Mouse (Mus musculus) cerebellum, adult 11-12 months (tissue): ENCODE data around the gene Hist2h3c1.
"Not testable (repeated sequence)": the region's sequence is repeated elsewhere in the genome, so short reads cannot be mapped to it uniquely, and the experiment has no call there.

Source experiments
- DNase-seq: peaks from one replicate; pipeline ENCODE4 v3.0.0; 2022

Hist2h3c1 gene

DNA sequence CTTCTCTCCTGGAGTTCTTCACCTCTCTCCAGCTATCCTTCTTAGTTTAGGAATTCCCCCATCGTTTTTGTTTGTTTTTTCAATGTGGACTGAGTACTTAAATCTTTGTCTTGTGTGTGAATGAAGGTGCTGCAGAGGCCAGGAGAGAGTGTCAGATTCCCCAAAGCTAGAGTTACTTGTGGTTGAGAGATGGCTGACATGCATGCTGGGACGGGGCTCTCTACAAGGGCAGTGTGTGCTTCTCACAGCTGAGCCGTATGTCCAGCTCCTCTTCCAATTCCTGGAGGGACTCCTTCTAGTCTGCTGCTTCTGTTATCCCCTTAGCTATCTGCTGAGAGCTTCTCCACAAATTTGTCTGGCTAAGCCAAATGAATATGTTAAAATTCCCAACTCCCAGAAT lies 10.6 kb upstream of the Hist2h3c1 start:
- no peak for DNase-seq

DNA sequence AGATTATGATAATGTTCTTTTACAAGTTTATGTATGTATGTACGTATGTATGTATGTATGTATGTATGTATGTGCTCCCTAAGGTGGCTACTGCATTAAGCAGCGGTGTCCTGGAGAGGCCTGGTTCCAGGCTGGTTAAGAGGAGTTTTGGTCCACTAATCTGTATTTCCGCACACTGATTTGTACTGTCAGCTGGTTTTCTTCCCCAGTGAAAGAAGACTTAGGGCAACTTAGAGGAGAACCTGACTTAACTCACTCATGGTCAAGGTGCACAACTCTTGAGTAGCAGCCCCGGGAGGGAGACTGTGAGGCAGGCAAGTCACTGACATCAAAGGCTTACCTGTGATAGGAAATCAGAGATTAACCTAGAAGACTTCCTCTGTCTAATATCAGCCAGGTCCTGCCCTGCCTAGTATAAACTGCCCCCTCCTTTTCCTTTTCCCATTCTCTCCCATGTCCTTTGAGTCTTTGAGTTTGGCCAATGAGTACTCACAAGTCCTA lies 9.6 kb upstream of the Hist2h3c1 start:
- DNase-seq: no peak

DNA sequence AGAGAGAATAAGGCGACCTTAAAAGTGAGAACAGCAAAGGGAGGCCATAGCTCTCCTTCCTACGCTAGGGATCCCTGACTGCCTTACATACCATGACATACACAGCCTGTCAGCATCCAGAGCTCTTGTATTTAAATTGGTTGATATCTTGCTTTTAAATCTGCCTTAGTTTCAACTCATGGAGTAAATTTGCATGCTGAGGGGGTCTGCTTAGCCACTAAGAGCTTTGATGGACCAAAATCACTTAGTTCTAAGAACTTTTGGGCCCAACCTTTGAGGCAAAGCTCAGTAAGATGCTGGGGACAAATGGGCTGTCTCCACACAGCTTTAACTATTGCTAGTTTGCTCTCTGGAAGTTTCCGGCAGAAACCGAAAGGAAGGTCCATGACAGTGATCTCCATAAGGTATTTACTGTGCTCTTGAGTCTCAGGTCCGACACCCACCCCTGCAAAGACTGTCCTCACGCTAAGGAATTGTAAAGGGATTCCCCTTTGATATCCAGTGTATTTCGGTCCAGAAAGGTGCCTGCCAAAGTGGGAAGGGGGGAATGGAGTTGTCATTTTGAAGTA lies 9.1 kb upstream of the Hist2h3c1 start:
- no peak for DNase-seq

DNA sequence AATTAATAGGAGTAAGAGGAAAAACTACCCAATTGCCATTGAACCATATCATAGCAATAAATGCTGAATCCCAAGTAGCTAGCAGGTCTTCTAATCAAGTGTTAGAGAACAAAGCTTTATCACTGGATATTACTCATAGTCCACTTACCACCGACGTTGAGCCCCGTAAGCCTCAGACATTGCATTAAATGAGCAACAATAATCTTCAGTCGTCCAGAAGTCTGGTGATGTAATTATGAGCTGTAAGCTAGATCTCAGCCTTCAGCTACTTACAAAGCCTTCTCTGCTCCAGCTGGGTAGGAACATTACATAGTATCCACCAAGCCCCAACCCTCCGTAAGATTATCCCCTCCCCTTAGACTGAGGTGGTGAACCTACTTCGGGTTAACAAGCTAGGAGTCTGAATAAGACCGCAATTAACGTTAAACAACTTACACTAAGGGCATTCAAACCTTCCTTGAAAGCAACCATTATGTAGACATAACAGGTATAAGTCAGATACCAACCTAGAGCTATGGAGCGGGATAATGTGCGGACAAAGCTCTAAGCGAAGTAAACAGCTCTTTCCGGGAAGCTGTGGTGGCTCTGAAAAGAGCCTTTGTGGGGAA lies 8.5 kb upstream of the Hist2h3c1 start:
- no peak for DNase-seq

DNA sequence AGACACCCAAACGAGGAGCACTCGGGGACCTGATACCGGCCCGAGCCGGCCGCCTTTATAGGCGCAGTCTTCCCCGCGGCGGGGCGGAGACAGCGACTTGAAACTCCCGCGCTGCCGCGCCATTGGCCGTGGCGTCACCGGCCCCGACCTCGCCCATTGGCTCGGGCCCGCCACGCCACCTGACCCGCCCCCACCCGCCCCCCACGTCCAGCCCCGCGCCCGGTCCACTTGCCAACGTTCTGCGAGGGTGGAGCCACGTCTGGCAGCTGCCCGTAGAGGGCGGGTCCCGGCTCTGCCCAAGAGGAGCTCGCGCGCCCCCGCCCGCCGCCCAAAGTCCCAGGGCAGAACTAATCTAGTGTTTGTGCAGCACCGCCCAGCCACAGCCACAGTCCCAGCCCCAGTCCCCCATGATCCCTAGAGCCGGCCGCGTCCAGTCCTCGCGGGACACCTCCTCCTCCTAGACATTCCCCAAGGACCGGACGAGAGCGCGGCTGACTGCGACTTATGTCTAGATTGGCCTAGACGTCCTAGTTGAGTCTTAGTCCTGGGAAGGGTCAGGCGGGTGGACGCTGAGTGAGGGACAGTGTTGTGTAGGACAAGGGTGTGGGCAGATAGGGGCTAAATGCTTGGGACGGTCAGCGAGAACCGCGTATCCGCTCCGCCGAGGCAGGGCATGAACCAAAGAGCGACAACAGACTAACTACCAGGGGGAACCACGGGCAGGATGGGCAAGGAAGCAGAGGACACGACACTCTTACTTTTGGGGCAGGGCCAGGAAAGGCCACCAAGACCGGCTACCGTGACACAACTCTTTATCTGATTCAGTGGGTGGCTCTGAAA lies 7.3 kb upstream of the Hist2h3c1 start, which contains the start of gene Hist2h3c2:
Gene Hist2h3c2 (minus strand): TSS at position 174 of the 840 bp plus-strand sequence.
- peak; percentile 73 for DNase-seq

DNA sequence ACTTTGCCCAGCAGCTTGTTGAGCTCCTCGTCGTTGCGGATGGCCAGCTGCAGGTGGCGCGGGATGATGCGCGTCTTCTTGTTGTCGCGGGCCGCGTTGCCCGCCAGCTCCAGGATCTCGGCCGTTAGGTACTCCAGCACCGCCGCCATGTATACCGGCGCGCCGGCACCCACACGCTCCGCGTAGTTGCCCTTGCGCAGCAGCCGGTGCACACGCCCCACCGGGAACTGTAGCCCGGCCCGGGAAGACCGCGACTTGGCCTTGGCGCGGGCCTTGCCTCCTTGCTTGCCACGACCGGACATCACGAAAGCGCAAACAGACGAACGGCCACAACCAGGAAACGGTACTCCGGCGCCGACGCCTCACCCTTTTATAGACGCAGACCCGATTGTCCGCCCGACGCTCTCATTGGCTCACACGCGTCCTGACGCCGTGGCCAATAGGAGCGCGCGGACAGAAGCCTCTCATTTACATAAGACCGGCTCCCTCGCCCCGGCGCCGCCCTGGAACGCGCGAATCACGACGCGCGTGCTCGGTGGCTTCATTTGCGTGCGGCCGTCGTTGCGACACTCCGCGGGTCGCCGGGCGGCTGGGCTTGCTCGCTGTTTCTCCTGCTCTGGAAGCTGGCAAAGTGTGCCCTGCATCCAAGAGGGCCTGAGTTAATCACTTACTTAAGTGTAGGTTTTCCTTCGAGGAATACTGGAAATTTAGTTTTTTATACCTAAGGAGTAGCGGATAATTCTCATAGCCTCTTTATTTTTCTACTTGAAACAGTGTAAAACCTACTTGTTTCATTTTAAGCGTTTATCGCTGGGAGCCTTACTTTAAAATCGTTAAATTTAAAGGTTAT lies 6.3 kb upstream of the Hist2h3c1 start, which contains the start of gene Hist2h2aa2:
Gene Hist2h2aa2 (minus strand): TSS at position 328 of the 850 bp plus-strand sequence.
- peak; percentile 96 for DNase-seq

DNA sequence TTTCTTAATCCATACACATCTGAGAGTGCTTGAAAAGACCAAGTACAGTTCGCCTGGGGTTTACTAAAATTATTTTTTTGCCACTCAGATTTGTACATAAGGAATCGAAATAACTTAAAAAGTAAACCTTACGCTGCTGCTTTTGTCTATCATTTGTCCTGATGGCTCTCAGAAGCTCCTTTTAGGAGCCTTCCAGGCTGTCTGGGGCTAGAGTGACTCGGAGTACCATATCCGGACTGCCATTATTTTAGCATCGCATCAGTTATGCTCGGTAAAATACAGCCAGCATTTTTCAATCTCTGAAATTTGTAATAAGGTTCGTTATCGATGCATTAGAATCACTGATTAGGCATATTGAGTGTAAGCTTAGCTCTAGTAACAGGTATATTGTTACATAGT lies 5.7 kb upstream of the Hist2h3c1 start:
- no peak for DNase-seq

DNA sequence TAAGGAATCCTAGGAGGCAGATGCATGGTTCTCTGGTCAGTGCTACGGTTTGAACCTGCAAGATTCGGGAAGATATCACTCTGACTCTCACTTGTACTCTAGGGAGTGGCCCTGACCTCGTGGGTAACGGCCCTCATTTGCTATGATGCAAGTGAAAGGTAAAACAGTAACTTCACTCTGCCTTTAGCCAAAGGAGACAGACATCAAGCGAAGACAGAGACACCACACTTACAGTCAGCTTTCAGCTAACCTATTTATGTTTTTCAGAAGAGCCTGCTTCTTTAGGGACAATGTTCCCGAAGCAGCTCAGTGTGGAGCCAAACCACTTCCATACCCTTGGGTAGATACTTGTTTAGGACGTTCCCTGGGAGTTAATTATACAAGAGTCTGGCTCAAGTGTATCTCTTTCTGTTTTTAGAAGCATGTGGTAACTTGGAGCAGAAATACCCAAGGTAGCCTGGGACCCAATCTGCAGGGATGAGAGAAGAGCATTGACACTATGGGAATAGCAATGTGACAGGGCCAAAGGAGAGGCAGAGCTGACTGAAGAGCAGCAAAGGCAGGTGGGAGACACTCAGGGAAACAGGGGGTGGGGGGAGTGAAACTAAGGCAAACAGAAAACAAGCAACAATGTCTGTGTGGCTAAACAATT lies 2.4 kb upstream of the Hist2h3c1 start:
- no peak for DNase-seq

DNA sequence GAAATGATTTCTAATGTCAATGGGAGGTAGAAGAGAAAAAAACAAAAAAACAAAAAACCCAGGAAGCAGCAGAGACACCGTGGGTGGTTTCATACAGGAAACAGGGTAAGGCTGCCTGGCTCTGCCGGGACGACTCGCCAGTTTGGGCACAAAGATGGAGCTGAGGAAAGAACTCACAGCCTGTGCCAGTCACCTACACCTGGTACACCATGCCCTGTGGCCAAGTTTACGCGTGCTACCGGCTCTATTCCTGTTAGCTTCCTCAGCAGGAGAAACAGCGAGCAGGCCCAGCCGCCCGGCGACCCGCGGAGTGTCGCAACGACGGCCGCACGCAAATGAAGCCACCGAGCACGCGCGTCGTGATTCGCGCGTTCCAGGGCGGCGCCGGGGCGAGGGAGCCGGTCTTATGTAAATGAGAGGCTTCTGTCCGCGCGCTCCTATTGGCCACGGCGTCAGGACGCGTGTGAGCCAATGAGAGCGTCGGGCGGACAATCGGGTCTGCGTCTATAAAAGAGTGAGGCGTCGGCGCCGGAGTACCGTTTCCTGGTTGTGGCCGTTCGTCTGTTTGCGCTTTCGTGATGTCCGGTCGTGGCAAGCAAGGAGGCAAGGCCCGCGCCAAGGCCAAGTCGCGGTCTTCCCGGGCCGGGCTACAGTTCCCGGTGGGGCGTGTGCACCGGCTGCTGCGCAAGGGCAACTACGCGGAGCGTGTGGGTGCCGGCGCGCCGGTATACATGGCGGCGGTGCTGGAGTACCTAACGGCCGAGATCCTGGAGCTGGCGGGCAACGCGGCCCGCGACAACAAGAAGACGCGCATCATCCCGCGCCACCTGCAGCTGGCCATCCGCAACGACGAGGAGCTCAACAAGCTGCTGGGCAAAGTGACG lies 1.2 kb upstream of the Hist2h3c1 start, which contains the start of gene Hist2h2aa1:
Gene Hist2h2aa1 (plus strand): TSS at position 495 of the 884 bp plus-strand sequence.
- DNase-seq: peak; percentile 94

DNA sequence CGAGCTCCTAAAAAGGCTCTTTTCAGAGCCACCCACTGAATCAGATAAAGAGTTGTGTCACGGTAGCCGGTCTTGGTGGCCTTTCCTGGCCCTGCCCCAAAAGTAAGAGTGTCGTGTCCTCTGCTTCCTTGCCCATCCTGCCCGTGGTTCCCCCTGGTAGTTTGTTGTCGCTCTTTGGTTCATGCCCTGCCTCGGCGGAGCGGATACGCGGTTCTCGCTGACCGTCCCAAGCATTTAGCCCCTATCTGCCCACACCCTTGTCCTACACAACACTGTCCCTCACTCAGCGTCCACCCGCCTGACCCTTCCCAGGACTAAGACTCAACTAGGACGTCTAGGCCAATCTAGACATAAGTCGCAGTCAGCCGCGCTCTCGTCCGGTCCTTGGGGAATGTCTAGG lies 467 bp upstream of the Hist2h3c1 start:
- DNase-seq: not testable (repeated sequence)

DNA sequence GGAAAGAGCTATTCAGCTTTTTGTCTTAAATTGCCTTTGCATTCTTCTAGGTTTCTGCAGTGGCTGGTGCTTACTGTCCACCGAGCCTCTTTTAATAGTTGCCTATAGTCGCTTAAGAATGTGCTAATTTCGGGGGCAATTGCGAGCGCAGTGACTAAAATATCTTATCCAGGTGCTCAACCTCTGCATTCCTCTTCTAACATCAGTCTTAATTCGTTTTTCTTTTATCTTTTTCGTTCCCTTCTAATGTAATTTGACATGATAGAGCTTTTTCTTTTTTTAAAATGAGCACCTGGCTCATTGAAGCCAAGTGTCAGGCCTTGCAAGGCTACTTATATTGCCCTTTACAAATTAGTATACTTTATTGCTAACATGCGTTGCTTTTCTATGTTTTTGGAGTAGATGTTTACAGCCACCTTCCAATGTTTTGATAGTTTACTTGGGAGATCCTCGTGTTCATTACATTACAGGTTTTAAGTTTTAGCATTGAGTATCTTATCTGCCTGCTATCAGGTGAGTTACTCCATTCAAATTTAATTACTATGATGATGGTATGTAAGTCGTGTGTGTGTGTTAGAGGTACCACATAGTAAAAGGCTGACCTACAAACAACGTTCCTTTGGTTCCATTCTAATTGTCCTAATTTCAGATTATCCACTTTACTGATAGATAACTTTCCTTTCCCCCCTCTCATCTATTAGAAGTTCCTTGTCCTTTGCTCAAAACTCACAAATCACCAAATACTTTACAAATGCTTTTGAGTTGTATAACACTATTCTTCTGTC lies 1.1 kb downstream of the Hist2h3c1 start:
- no peak for DNase-seq

DNA sequence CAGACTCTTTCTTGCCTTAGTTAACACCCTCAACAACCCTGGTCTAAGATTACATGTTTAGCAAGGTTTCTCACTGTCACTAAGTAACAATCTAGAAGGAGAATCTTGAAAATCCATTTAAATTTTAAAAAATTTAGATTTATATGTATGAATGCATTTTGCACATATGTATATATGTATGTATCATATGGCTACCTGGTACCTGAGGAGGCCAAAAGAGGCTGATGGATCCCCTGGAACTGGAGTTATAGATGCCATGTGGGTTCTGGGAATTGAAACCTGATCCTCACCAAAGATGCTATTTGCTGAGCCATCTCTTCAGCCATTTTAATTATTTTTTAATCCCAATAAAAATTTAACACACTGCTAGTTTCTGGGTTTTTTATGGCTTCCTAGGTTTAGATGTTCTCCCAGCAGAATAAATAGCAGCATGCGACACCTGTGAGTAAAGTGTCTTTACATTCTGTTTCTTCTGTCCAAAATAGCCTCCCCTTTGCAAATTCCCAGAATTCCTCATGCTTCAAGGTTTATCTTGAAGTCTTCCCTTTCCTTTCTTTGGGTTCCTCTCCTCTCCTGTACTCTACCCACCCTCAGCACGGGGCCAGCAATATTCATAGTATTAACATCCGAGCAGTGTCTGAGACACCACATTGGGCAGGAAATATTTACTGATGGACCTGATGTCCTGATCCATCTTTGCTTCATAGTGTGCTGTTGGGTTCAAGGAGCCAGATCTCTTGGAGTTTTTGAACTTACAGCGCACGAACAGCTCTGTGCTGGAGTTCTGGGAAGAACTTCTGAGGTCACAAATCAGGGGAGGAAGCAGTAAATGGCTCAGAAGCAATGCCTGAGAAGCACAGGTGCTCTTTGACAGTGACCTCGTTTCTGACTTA lies 1.9 kb downstream of the Hist2h3c1 start:
- DNase-seq: no peak

DNA sequence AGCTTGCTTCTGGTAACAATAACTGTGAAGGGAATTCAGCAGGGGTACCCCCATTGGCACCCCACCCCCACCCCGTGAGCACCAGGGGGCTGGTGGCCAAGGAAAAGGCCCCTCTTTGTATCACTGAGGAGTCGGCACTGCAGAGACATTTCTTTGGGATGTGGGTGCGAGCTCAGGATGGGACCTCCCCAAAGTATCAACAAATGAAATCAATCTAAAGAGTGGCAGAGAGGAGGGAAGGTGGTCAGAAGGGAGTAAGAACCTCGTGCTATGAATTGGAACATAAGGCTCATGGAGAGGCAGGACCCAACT lies 2.5 kb downstream of the Hist2h3c1 start:
- DNase-seq: no peak

DNA sequence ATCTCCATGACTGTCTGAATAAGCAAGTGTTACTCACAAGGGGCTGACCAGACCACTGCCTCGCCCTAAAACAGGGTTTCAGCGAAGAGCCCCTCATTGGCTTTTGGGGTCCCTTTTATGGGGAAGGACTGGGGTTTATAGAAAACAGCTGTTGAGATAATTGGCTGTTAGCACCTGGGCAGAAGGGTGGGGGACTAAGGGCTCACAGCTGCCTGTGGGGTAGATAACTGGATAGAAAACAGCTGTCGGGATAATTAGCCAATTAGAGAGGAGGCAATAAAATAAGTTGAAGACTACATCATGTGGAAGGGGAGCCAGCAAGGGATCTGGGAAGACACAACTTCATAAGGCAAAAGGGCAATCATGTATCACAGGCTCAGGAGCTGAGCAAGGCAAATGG lies 4.4 kb downstream of the Hist2h3c1 start:
- DNase-seq: no peak

DNA sequence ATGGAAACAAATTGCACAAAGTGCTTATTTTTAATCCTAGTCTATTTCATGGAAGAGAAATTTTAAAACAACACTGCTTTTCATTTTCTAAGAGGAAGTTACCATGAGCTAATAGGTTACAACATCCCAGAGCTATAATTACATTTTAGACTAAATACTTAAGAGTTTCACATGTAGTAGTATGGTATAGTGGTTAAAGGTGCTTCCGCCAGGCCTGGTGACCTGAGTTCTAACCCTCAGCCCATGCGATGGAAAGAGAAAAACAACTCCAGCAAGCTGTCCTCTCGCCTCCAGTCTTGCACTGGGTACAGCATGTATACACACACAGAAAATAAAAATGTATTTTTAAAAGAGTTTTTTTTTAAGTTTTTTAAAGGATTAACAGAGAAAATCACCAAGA lies 5.3 kb downstream of the Hist2h3c1 start:
- no peak for DNase-seq

DNA sequence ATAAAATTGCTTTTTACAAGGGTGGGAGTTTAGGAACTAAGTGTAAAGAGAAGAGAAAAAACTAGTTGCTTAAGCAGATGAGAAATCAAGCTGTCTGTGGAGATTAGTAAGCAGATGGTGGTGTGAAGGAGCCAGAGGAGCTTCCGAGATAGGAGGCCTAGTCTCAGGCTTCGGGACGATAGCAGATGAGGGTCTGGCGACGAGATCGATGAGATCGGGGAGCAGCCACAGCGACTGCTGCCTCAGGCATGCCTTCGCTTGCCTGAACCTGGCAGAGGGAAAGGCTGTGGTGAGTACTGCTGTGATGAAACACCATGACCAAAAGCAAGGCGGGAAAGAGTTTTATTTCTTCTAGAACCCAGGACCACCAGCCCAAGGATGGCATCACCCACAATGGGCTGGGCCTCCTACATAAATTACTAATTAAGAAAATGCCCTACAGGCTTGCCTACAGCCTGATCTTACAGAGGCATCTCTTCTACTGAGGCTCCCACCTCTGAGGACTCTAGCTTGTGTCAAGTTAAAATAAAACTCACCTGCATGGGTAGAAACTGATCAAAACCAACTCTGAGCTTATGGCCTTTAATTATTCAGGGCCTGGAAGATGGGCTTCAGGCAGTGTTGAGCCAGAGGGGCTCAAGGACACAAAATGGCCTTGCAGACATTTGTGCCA lies 8.3 kb downstream of the Hist2h3c1 start:
- DNase-seq: no peak

DNA sequence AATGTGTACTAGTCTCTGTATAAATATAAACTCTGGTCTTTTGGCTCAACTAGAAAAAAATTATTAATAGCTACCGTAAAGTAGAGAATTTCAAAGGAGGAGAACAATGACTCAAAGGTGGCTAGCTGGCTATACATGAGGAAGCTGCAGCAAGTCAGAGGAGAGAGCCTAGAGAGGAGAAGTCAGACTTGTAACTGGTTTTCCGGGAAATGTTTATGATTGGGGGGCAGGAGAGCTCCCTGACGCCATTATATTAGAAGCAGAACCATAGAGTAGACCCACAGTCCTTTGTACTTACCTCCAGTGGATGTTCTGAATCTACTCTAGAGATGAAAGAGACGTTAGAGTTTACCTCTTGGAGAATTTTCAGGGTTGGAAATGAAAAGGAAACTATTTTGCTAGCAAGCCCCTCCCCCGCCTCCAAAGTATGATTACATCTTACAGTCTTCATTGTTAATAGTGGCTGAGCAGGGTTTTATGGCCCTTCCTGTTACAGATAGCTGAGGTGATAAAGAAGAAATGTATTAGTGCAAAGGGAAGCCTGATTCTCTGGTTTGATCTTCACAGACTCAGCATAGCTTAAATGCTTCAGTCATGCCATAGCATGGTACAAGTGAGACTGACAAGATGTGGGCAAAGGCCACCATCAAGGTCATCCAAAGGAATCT lies 9.6 kb downstream of the Hist2h3c1 start:
- DNase-seq: no peak

DNA sequence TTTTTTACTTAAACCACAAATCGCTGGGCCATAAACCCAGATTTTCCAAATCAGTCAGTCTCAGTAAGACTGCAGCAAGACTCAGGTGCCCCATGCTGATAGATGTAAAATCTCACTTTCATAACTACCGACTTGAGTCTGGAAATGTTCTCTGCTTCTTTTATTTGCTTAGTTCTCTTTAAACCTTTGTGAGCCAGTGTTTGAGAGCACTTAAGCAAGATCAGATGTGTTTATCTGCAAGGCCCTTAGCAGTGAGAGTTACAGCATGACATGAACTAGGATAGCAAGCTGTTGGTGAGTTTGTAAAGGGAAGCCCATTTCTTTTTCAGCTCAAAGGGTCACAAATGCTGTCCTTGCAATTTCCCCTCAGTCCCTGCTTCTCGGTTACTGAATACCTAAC lies 10.7 kb downstream of the Hist2h3c1 start:
- no peak for DNase-seq
